Mouse (Mus musculus): ENCODE results near the gene Akr1b7.

Akr1b7 gene

GRCm38 (mm10) chr6:34439006-34439405 is 26.9 kb downstream of the Akr1b7 start:
- ATAC-seq (ENCODE audit: low TSS enrichment), result no peak

- ATAC-seq (ENCODE audit: low TSS enrichment), result peak; percentile 44; the same call in 1 of the 2 replicates
Observed at GRCm38 (mm10) chr6:34441556-34442257, 29.6 kb downstream of the Akr1b7 start.

GRCm38 (mm10) chr6:34443791-34444190 is 31.7 kb downstream of the Akr1b7 start:
- no peak for ATAC-seq (ENCODE audit: low TSS enrichment)

GRCm38 (mm10) chr6:34447961-34448360 is 35.8 kb downstream of the Akr1b7 start:
- ATAC-seq (ENCODE audit: low TSS enrichment), result peak; percentile 95

GRCm38 (mm10) chr6:34448696-34449095 is 36.6 kb downstream of the Akr1b7 start:
- ATAC-seq (ENCODE audit: low TSS enrichment), result no peak

- no peak for ATAC-seq (ENCODE audit: low TSS enrichment)
Observed at GRCm38 (mm10) chr6:34452963-34453770, 41.0 kb downstream of the Akr1b7 start.

- ATAC-seq (ENCODE audit: low TSS enrichment), result no peak
Observed at GRCm38 (mm10) chr6:34459456-34459855, 47.3 kb downstream of the Akr1b7 start.

GRCm38 (mm10) chr6:34460651-34461050 is 48.5 kb downstream of the Akr1b7 start:
- ATAC-seq (ENCODE audit: low TSS enrichment), result no peak

- no peak for ATAC-seq (ENCODE audit: low TSS enrichment)
Observed at GRCm38 (mm10) chr6:34463582-34463981, 51.4 kb downstream of the Akr1b7 start.

- no peak for ATAC-seq (ENCODE audit: low TSS enrichment)
Observed at GRCm38 (mm10) chr6:34471434-34472110, 59.4 kb downstream of the Akr1b7 start.
